Mouse (Mus musculus) thymus, adult 2 months (tissue): ENCODE results near the gene Ctnnbl1.

Source experiments
- CTCF ChIP-seq: fragments of 200-500 bp; IDR thresholded peaks from 2 replicates; pipeline ENCODE4 v1.5.1; 2012; ENCODE audit warnings: mild to moderate bottlenecking, control low read depth, low read length, moderate library complexity, borderline replicate concordance; ENCODE audit not compliant: control insufficient read depth, poor library complexity, insufficient read depth; ENCODE audit errors: extremely low read depth
- POLR2A ChIP-seq: fragments of 200-500 bp; IDR thresholded peaks from 2 replicates; pipeline ENCODE4 v1.6.1; 2012; ENCODE audit warnings: mild to moderate bottlenecking, low read length, control low read depth, moderate library complexity; ENCODE audit not compliant: control insufficient read depth, poor library complexity, insufficient read depth; ENCODE audit errors: extremely low read depth

DNA sequence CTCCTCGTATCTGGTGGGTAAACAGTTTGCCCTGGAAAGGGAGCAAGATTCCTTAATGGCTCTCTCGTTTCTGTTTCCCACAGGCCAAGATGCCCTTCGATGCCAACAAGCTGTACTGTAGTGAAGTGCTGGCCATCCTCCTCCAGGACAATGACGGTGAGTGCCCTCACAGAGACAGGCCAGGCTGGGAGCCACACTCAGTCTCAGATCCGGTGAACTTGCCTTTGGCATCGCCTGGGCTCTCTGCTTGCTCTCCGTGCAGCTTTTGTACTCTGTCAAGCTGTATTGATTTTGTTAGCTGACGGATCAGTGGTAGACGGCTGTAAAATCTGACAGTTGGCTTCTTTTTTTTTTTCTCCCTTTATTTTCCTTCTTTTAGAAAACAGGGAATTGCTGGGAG is 80.5 kb downstream of the Ctnnbl1 start:
- TF ChIP-seq CTCF (no peak), POLR2A (no peak)
